Mouse (Mus musculus): ENCODE measurements around the gene Chkb.
A peak's percentile ranks its signal among the peaks of the same experiment; 100 is the strongest.

Gene Chkb

DNA sequence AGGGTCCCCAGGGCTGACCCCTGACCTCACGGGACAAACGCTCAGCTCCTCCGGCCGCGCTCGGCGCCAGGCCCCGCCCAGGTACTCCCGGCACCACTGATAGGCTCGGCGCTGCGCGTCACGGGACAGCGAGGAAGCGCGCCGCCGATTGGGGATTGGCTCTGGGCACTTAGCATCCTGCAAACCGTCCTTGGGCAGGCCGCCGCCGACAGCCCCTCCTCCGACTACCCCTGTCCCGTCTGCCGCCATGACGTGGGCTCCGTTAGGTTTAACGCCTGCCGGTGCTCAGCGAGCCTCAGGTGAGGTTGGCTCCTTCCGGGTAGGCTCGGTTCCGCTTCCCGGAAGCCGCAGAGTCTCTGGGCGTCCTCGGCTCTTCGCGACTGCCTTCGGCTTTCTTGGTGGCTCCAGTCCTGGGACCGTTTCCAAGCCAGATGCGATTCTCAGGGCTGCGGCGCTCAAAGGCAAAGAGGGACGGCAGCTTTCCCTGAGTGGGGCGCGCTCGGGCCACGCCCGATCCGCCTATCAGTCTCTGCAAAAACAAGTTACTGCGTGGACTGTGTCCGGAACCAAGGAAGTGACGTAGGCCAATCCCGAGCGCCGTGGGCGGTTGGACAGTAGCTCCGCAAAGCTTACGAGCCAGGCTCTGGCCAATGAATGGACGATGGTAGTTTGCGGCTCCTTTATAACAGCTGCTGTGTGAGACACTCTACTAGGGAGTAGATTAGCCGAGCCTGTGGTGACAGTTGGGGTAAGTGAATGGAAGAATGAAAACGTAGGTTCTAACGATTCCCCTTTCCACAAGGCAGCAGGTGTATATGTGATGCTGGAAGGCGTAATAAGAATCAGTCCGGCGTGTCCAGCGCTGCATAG lies at the start of gene Chkb, which contains the start of the genes C730034F03Rik and Gm44502:
Chkb (minus strand) TSS at position 557 of the 870 bp plus-strand sequence.
C730034F03Rik (plus strand) TSS at position 238 of the 870 bp plus-strand sequence.
Gm44502 (minus strand) TSS at position 345 of the 870 bp plus-strand sequence.
- peak; percentile 82 to 87 for DNase-seq (ENCODE audit: low spot score in 2 of 2)

GRCm38 (mm10) chr15:89478622-89479021 lies 48.9 kb upstream of the Chkb start:
- no peak for DNase-seq (ENCODE audit: low spot score in 2 of 2)

GRCm38 (mm10) chr15:89477806-89478205 lies 48.1 kb upstream of the Chkb start:
- DNase-seq (ENCODE audit: low spot score in 2 of 2): no peak

- no peak for DNase-seq (ENCODE audit: low spot score in 2 of 2)
Observed at GRCm38 (mm10) chr15:89477091-89477491, 47.4 kb upstream of the Chkb start, which contains the start of gene Arsa. Gene Arsa (minus strand): TSS chr15:89477425.

DNA sequence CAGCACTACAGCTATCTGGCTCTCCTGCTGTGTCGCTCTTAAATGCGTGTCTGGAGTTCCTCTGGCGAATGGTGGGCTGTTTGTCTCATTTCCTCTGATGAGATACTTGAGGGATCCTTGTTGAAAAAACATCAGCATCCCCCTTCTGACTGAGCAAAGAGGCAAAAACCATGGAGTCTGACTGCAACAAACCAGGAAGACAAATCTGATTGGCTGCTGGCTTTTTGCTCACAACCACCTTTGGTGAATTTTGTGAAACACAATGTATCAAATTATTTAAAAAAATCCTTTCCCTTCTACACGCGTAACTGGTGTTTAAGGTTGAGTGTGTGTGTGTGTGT lies 46.7 kb upstream of the Chkb start:
- no peak for DNase-seq (ENCODE audit: low spot score in 2 of 2)

GRCm38 (mm10) chr15:89475611-89476474 lies 46.1 kb upstream of the Chkb start:
- peak; percentile 83 to 87 for DNase-seq (ENCODE audit: low spot score in 2 of 2)

- DNase-seq (ENCODE audit: low spot score in 2 of 2): no peak
Observed at GRCm38 (mm10) chr15:89475293-89475600, 45.5 kb upstream of the Chkb start.

- no peak for DNase-seq (ENCODE audit: low spot score in 2 of 2)
Observed at GRCm38 (mm10) chr15:89474596-89475292, 45.0 kb upstream of the Chkb start.

- no peak for DNase-seq (ENCODE audit: low spot score in 2 of 2)
Observed at GRCm38 (mm10) chr15:89473921-89474320, 44.2 kb upstream of the Chkb start.

- DNase-seq (ENCODE audit: low spot score in 2 of 2): no peak
Observed at GRCm38 (mm10) chr15:89473370-89473769, 43.7 kb upstream of the Chkb start.

DNA sequence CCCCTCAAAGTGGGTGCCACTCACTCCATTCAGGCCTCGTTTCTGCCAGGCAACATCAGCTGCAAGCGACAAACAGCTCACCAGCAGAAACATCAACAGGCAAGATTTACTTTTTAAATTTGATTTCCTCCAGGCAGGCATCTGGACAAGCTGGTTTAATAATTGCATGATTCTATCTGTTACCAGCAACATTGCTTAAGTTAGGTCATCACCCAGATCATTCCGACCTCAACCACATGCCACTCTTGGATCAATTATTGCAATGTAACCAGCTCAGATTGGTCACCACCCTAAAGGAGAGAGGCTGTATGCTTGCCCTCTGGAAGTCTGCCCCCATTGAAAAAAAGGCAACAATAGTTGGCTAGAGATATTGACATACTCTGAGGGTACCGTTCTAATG lies 41.8 kb upstream of the Chkb start:
- DNase-seq (ENCODE audit: low spot score in 2 of 2): no peak

DNA sequence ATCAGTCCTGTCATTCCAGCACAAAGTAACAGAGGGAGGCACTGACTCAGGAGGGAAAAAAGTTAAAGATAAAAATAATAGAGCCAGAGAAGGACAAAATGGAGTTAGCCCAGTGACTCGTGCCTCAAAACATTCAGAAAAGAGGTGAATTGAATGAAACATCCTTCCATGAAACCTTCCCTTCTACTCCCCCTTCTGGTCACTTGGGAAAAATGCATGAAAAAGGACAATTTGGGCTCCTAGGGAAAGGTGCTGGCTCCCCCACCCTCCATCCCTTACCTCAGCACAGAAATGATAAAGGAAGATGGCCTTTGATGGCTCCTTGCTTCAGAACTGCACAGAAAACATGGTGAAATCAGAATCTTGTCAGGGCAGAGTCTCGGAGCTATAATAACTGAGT lies 38.9 kb upstream of the Chkb start:
- no peak for DNase-seq (ENCODE audit: low spot score in 2 of 2)

DNA sequence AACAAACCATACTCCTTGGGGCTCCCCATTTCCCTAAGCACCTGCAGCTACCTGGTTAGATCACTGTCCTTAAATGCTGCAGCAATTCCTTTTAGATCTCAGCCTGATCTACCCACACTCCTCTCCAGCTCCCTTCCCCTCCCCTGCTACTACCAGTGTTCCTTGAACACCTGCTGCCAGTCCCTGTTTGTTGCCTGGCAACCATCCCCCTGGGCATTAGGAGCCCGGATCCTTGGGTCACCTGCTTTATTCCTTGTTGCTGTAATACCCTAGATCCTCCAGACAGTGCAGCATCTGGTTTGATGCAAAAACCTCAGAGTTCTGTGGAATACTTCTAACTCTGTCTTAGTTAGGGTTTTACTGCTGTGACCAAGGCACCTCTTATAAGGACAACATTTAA lies 35.3 kb upstream of the Chkb start:
- no peak for DNase-seq (ENCODE audit: low spot score in 2 of 2)

GRCm38 (mm10) chr15:89463334-89464235 lies 33.9 kb upstream of the Chkb start:
- no peak for DNase-seq (ENCODE audit: low spot score in 2 of 2)

DNA sequence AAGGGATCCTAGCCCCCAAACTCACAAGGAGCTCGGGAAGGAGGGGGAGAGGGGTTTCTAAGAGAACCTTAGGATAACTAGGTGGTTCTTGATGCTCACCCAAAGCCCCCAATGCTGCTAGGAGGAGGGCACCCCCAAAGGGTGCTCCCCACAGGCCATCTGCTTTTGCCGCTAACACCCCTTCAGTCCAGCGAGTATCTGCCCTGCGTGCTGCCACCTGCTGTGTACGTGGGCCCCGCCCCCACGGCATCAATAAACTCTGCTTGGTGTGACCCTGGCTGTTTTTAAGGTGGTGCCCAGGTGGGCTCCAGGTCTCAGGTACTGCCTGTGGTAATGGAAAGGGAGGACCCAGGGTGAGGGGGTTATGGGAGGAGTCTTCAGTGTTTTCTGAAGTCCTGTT lies 32.5 kb upstream of the Chkb start:
- no peak for DNase-seq (ENCODE audit: low spot score in 2 of 2)

DNA sequence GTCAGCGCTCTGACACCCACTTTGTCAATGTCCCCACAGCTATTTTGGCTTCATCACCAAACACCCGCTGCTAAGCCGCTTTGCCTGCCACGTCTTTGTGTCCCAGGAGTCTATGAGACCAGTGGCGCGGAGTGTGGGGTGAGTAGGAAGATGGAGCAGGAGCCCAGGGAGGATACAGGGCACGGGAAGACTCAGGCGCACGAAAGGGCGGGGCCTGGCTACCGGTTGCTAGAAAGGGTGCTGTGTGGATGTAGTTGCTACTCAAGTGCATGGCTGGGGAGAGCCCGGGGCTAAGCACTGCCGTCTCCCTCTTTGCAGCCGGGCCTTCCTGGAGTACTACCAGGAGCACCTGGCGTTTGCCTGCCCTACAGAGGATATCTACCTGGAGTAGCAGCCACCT lies 31.6 kb upstream of the Chkb start:
- DNase-seq (ENCODE audit: low spot score in 2 of 2): no peak

DNA sequence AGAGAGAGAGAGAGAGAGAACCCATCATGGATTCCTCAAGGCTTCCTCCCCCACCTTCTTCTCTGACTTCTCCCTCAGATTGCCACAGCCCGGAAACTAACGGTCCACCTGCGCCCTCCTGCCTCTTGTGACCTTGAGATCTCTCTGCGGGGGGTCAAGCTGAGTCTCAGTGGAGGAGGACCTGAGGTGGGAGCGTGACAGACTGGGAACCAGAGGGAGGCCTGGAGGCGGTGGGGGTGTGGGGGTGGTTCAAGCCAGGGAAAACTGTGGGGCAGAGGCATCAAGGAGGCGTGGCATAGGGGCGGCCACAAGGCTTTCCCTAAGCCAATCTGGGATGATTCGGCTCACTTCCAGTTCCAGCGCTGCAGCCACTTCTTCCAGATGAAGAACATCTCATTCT lies 30.6 kb upstream of the Chkb start:
- DNase-seq (ENCODE audit: low spot score in 2 of 2): no peak

DNA sequence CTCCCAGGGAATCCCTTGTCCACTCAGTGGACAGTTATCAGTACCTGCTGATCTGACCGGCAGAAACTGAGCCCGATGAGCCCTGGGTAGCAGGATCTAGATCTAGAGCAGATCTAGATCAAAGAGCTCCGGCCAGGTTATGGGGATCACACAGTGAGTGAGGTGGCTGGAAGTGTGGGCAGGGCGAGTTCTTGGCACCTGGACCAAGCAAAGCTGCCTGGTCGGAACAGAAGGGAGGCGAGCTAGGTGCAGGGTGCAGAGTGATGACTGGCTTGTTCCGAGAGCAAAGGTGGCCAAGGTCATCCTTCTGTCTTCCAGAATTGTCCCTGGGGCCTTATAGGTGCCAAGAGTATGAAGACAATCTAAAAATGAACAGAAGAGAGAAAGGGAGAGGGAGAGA lies 30.1 kb upstream of the Chkb start:
- no peak for DNase-seq (ENCODE audit: low spot score in 2 of 2)

DNA sequence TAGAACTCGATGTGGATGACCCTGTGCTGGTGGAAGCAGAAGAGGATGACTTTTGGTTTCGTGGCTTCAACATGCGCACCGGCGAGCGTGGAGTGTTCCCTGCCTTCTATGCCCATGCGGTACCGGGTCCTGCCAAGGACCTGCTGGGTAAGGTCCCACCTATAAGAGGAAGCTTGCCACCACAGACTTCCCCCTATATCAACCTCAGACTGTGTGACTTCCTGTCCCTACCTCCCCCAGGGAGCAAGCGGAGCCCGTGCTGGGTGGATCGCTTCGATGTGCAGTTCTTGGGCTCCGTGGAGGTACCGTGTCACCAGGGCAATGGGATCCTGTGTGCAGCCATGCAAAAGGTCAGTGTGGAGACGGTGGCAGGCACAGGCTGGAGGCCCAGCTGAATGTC lies 29.2 kb upstream of the Chkb start:
- no peak for DNase-seq (ENCODE audit: low spot score in 2 of 2)

DNA sequence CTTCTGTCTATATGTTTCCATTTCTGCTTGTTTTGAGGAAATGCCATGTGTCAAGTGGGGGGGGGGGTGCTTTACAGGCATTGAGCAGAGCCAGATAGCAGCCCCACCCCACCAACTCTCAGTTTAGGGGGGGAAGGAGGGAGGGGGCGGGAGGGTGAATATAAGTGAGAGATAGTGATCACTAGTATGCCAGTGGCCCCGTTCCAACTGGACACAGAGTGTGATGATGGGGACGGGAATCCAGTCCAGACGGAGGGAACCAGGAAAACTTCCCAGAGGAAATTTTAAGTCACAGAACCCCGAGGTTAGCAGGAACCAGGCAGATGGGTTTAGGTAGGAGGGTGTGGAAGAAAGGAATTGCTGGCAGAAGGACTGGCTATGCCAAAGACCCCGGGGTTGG lies 25.9 kb upstream of the Chkb start:
- DNase-seq (ENCODE audit: low spot score in 2 of 2): no peak

DNA sequence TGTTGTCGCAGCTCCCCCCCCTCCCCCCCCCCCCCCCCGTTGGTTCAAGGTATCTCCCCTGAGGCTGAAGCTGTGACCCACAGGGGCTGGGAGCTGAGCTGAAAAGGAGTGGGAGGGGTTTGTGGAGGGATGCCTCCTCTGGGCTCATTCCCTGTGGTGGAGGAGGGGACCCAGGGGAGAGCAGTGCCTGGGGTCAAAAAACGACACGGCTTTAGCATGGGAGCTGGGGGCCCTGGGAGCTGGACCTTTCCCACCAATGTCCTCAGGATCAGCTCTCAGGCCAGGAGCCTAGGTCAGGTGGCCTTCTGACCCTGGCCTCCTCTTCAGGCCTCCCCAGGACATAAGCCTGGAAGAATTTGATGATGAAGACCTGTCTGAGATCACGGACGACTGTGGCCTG lies 25.1 kb upstream of the Chkb start:
- no peak for DNase-seq (ENCODE audit: low spot score in 2 of 2)
